Mouse (Mus musculus): Measurements from ENCODE around the gene Tgoln1. TPM values are rescaled to one million over a fixed set of nuclear protein-coding genes. Genes with fewer than 3 reads are reported as not detected.

Gene Tgoln1
- polyA plus RNA-seq, 1 experiment: 10.2 TPM

GRCm38 (mm10) chr6:72619734-72620532 lies 3.1 kb upstream of the Tgoln1 start:
- Histone ChIP-seq H3K4me3 (ENCODE audit: insufficient read depth, poor library complexity, severe bottlenecking) (no peak overlapping the region), H3K27me3 (ENCODE audit: control insufficient read depth, insufficient read depth, insufficient read length) (no peaks in the 10 kb centered on the region), H3K79me2 (ENCODE audit: control insufficient read depth, insufficient read depth) (peaks cover 24% of the 10 kb centered on the region), H3ac (ENCODE audit: control insufficient read depth, insufficient read length, low read depth) (no peak overlapping the region), H3K36me3 (ENCODE audit: control insufficient read depth, insufficient read depth) (peaks cover 3% of the 10 kb centered on the region), H3K79me3 (ENCODE audit: low read depth) (peaks cover 17% of the 10 kb centered on the region)
- TF ChIP-seq CTCF (IDR thresholded peaks at IDR 0.05; ENCODE audit: control insufficient read depth, insufficient read depth, insufficient read length): no peak
- TF ChIP-seq FOSL1 (IDR thresholded peaks at IDR 0.05; ENCODE audit: insufficient read depth, low read length, poor library complexity, severe bottlenecking): no peak
- no peak for TF ChIP-seq MYOG (IDR thresholded peaks at IDR 0.05; ENCODE audit: control insufficient read depth, extremely low read depth, insufficient read length)
- no peak for TF ChIP-seq MAX (IDR thresholded peaks at IDR 0.05)
- no peak for TF ChIP-seq CEBPB (IDR thresholded peaks at IDR 0.05; ENCODE audit: low read depth)
- TF ChIP-seq USF1 (IDR thresholded peaks at IDR 0.05; ENCODE audit: low read depth): no peak

GRCm38 (mm10) chr6:72615561-72616375 lies 1.0 kb downstream of the Tgoln1 start:
- H3K79me3 ChIP-seq (ENCODE audit: low read depth): peaks cover 22% of the 10 kb centered on the region
- TF ChIP-seq CEBPB (IDR thresholded peaks at IDR 0.05; ENCODE audit: low read depth) (no peak), FOSL1 (IDR thresholded peaks at IDR 0.05; ENCODE audit: insufficient read depth, low read length, poor library complexity, severe bottlenecking) (no peak), USF1 (IDR thresholded peaks at IDR 0.05; ENCODE audit: low read depth) (no peak), CTCF (IDR thresholded peaks at IDR 0.05; ENCODE audit: control insufficient read depth, insufficient read depth, insufficient read length) (no peak), MAX (IDR thresholded peaks at IDR 0.05) (no peak)

GRCm38 (mm10) chr6:72615151-72615550 lies 1.6 kb downstream of the Tgoln1 start:
- no peaks in the 10 kb centered on the region for H3K27me3 ChIP-seq (ENCODE audit: control insufficient read depth, insufficient read depth, insufficient read length)
- peak overlapping the region; percentile 95 for H3K4me3 ChIP-seq (ENCODE audit: insufficient read depth, poor library complexity, severe bottlenecking)
- peaks cover 34% of the 10 kb centered on the region for H3K36me3 ChIP-seq (ENCODE audit: control insufficient read depth, insufficient read depth)
- H3ac ChIP-seq (ENCODE audit: control insufficient read depth, insufficient read length, low read depth): no peak overlapping the region
- peaks cover 41% of the 10 kb centered on the region for H3K79me2 ChIP-seq (ENCODE audit: control insufficient read depth, insufficient read depth)
- H3K79me3 ChIP-seq (ENCODE audit: low read depth): peaks cover 22% of the 10 kb centered on the region
- TF ChIP-seq FOSL1 (IDR thresholded peaks at IDR 0.05; ENCODE audit: insufficient read depth, low read length, poor library complexity, severe bottlenecking) (no peak), USF1 (IDR thresholded peaks at IDR 0.05; ENCODE audit: low read depth) (peak; percentile 53)

More at GRCm38 (mm10) chr6:72615561-72616375, 1.0 kb downstream of the Tgoln1 start:
- Histone ChIP-seq H3K36me3 (ENCODE audit: control insufficient read depth, insufficient read depth) (peaks cover 28% of the 10 kb centered on the region), H3K4me3 (ENCODE audit: insufficient read depth, poor library complexity, severe bottlenecking) (peak overlapping the region; percentile 95), H3ac (ENCODE audit: control insufficient read depth, insufficient read length, low read depth) (peak overlapping the region; percentile 99), H3K27me3 (ENCODE audit: control insufficient read depth, insufficient read depth, insufficient read length) (no peaks in the 10 kb centered on the region), H3K79me2 (ENCODE audit: control insufficient read depth, insufficient read depth) (peaks cover 41% of the 10 kb centered on the region)

- H3K27me3 ChIP-seq (ENCODE audit: control insufficient read depth, insufficient read depth, insufficient read length): no peaks in the 10 kb centered on the region
- no peak overlapping the region for H3K4me3 ChIP-seq (ENCODE audit: insufficient read depth, poor library complexity, severe bottlenecking)
- peaks cover 21% of the 10 kb centered on the region for H3K79me2 ChIP-seq (ENCODE audit: control insufficient read depth, insufficient read depth)
- no peak overlapping the region for H3ac ChIP-seq (ENCODE audit: control insufficient read depth, insufficient read length, low read depth)
- TF ChIP-seq CTCF (IDR thresholded peaks at IDR 0.05; ENCODE audit: control insufficient read depth, insufficient read depth, insufficient read length) (no peak), MYOD1 (IDR thresholded peaks at IDR 0.05; ENCODE audit: control insufficient read depth, insufficient read length, low read depth) (no peak), CEBPB (IDR thresholded peaks at IDR 0.05; ENCODE audit: low read depth) (no peak), USF1 (IDR thresholded peaks at IDR 0.05; ENCODE audit: low read depth) (no peak), FOSL1 (IDR thresholded peaks at IDR 0.05; ENCODE audit: insufficient read depth, low read length, poor library complexity, severe bottlenecking) (no peak), MYOG (IDR thresholded peaks at IDR 0.05; ENCODE audit: control insufficient read depth, extremely low read depth, insufficient read length) (no peak), MAX (IDR thresholded peaks at IDR 0.05) (no peak)
- peaks cover 8% of the 10 kb centered on the region for H3K79me3 ChIP-seq (ENCODE audit: low read depth)
- peaks cover 79% of the 10 kb centered on the region for H3K36me3 ChIP-seq (ENCODE audit: control insufficient read depth, insufficient read depth)
Observed at GRCm38 (mm10) chr6:72610261-72610660, 6.5 kb downstream of the Tgoln1 start.

GRCm38 (mm10) chr6:72608662-72609184 lies 8.1 kb downstream of the Tgoln1 start:
- no peaks in the 10 kb centered on the region for H3K27me3 ChIP-seq (ENCODE audit: control insufficient read depth, insufficient read depth, insufficient read length)
- no peak for TF ChIP-seq USF1 (IDR thresholded peaks at IDR 0.05; ENCODE audit: low read depth)
- no peak for TF ChIP-seq CTCF (IDR thresholded peaks at IDR 0.05; ENCODE audit: control insufficient read depth, insufficient read depth, insufficient read length)
- TF ChIP-seq MAX (IDR thresholded peaks at IDR 0.05): no peak
- TF ChIP-seq CEBPB (IDR thresholded peaks at IDR 0.05; ENCODE audit: low read depth): no peak
- no peak for TF ChIP-seq MYOD1 (IDR thresholded peaks at IDR 0.05; ENCODE audit: control insufficient read depth, insufficient read length, low read depth)
- TF ChIP-seq MYOG (IDR thresholded peaks at IDR 0.05; ENCODE audit: control insufficient read depth, extremely low read depth, insufficient read length): no peak
- no peak for TF ChIP-seq FOSL1 (IDR thresholded peaks at IDR 0.05; ENCODE audit: insufficient read depth, low read length, poor library complexity, severe bottlenecking)
- H3K36me3 ChIP-seq (ENCODE audit: control insufficient read depth, insufficient read depth): peaks cover 75% of the 10 kb centered on the region
- no peak overlapping the region for H3ac ChIP-seq (ENCODE audit: control insufficient read depth, insufficient read length, low read depth)
- peaks cover 5% of the 10 kb centered on the region for H3K79me2 ChIP-seq (ENCODE audit: control insufficient read depth, insufficient read depth)
- no peak overlapping the region for H3K4me3 ChIP-seq (ENCODE audit: insufficient read depth, poor library complexity, severe bottlenecking)
- no peaks in the 10 kb centered on the region for H3K79me3 ChIP-seq (ENCODE audit: low read depth)
